11 mouse cellular contexts compared by ENCODE assay signal in genomic region chr11:47371616-47372015, GRCm38 (mm10).
"Had no signal": no experiment of that assay in that cellular context is flagged by ENCODE, and none has a peak within 500 bp of the region (broad histone marks: within the 10 kb centered on the region; RNA-seq: fewer than 3 reads in every experiment).

No protein-coding gene starts in this region.

- H3K9me3 ChIP-seq: midbrain, embryonic 13.5 days had no signal

- H3K27me3 ChIP-seq: limb, embryonic 13.5 days; midbrain, embryonic 13.5 days had no signal

- H3K9ac ChIP-seq: limb, embryonic 13.5 days; liver, embryonic 14.5 days; midbrain, embryonic 13.5 days had no signal

- H3K36me3 ChIP-seq: limb, embryonic 13.5 days; midbrain, embryonic 13.5 days had no signal

- H3K4me3 ChIP-seq: limb, embryonic 13.5 days; midbrain, embryonic 13.5 days had no signal

- ATAC-seq: lung, postnatal 0 days; midbrain, embryonic 13.5 days had no signal

- DNase-seq: kidney, postnatal 14 days; left cerebral cortex, postnatal 4 days; lung, adult 2 months; lung, postnatal 36 days; right cerebral cortex, adult 18-20 months; right cerebral cortex, postnatal 25 days had no signal

- H3K4me2 ChIP-seq: limb, embryonic 13.5 days; midbrain, embryonic 13.5 days had no signal

- H3K4me1 ChIP-seq: midbrain, embryonic 13.5 days had no signal

- H3K27ac ChIP-seq: limb, embryonic 13.5 days; liver, embryonic 14.5 days; midbrain, embryonic 13.5 days; stomach, postnatal 0 days had no signal
